Mouse (Mus musculus): ENCODE measurements around the gene Snap91.

Snap91 gene

DNA sequence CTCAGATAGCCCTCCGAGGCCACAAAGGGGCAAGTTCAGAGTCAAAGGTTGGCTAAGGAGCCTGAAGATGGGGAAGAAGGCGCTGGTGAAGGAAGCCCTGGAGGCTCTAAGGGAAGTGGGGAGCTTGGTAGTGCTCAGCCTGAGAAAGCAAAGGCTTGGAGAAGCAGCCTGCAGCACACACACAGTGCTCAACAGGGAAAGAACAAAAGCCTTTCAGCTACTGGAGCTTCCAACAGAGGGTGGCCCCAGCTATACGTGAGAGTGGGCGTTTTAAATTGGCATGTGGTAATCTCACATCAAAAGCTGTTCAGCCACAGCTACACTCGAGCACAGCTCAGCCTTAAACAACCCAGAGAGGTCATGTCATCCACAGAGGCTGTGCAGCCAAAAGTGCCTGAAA is 67.1 kb downstream of the Snap91 start:
- DNase-seq = no peak

DNA sequence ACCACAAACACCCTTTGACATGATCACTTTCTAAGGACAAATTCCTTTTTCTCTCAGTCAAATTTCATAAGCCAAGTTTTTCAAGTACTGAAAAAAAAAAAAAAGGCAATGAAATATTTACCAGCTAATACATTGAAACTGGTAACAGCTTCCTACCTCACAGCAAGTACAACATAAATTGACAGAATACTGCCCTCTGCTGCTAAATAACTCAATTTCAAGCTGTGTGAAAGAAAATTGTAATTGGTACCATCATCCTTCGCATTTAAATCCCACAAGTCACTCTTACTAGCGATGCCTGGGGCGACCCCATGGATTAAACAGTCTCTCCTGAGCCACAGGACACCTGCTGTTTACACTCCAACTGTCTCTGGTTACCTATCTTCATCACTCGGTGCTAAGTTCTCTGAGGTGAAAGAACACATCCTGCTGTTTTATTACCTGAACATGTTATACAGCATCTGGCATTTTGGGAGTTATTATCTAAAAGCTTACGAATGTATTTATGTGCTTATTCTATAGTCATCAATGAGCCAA is 69.7 kb downstream of the Snap91 start:
- no peak for DNase-seq

DNA sequence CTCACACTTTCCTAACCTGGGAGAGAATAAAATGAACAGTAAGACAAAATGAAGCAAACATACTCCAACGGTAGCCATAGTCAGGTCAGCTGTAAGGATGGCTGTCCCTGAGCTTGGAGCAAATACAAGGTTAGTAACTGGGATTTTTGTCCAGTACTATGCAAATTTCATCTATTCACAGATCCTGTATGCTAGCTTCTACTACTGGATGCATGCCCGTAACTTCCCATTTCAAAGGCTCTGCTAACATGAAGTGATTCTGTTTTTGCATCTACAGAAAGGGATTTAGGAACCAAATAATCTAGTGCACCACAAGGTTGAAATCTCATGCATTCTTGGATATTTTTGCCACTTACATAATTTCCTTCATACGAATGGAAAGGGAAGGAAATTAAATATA is 70.2 kb downstream of the Snap91 start:
- DNase-seq = no peak

GRCm38 (mm10) chr9:86800600-86801163 is 79.8 kb downstream of the Snap91 start:
- no peak for DNase-seq

DNA sequence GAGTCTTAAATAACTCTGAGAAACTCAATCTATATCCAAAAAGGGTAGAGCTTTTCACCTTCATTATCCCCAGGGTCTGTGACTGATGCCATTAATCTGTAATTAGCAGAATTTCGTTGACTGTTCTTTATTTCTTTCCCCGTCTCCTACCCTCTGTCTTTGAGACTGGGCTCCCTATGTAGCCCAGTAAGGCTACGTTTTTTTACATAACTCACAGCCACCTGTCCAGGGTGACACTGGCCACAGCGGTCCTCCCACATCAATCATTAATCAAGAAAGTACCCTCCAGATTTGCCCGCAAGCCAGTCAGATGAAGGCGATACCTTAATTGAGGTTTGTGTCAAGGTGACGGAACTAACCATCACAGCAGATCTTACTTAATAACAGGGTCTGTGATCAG is 81.4 kb downstream of the Snap91 start:
- DNase-seq = no peak

- DNase-seq = no peak
These were observed 81.8 kb downstream of the Snap91 start for GRCm38 (mm10) chr9:86798686-86799085.

GRCm38 (mm10) chr9:86798129-86798528 is 82.3 kb downstream of the Snap91 start:
- DNase-seq = no peak

- DNase-seq = no peak
These were observed 82.9 kb downstream of the Snap91 start for GRCm38 (mm10) chr9:86797553-86797952.

GRCm38 (mm10) chr9:86795236-86795635 is 85.2 kb downstream of the Snap91 start:
- DNase-seq = no peak

GRCm38 (mm10) chr9:86791927-86792326 is 88.5 kb downstream of the Snap91 start:
- DNase-seq = no peak

GRCm38 (mm10) chr9:86789186-86789585 is 91.3 kb downstream of the Snap91 start:
- DNase-seq = no peak

DNA sequence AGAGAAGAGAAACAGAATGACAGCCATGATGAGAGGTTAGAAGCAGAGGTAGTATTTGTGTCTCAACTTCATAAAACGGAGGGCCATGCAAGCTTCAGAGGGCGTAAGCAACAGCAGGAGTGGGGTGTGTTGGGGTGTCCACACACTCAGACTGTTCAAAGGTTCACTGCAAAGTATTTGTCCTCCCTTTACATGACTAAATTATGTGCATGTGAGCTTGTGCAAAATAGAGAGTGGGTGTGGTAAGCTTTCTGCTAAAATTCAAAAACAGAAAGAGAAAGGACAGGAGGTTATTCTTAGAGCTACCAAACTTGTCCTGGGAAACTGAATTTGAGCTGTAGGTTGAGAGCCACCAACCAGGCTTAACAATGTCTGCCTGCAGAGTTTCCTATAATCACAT is 97.6 kb downstream of the Snap91 start:
- DNase-seq = no peak

DNA sequence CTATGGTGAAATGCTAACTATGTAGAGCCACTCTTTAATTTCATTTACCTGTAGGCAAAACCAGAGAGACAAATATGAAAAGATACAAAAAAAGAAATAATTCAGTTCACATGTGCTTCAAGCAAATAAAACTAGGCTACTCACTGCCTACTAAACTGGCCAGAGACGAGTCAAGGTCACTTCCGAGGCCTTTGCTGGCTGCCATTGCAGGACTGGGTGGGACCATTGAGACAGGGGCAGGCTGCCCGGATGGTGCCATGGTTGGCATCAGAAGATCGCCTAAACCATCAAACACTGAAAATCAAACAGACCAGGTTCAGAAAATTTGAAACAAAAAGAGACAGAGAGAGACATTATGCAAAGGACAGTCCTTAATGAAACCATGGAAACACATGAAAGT is 99.0 kb downstream of the Snap91 start:
- no peak for DNase-seq

- DNase-seq = no peak
These were observed 102.2 kb downstream of the Snap91 start for GRCm38 (mm10) chr9:86778212-86778611.

DNA sequence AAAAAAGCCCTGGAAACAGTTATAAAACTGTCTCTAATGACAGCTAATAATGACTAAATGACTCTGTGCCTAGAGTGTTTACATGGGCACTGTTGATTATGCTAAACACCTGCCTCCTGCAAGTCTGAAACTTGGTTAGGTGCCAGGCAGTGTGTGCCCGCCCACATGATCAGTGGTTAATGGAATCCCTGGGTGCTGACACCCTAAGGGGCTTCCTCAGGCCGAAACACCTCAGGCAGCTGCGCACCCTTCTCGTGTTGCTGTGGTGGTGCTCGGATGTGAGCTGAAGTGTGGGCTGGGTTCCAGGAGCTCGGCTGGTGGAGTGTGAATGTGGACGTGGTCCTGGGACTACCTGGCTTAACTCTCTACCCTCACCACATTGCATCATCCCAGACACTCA is 103.1 kb downstream of the Snap91 start:
- no peak for DNase-seq

- no peak for DNase-seq
These were observed 105.1 kb downstream of the Snap91 start for GRCm38 (mm10) chr9:86775374-86775773.

DNA sequence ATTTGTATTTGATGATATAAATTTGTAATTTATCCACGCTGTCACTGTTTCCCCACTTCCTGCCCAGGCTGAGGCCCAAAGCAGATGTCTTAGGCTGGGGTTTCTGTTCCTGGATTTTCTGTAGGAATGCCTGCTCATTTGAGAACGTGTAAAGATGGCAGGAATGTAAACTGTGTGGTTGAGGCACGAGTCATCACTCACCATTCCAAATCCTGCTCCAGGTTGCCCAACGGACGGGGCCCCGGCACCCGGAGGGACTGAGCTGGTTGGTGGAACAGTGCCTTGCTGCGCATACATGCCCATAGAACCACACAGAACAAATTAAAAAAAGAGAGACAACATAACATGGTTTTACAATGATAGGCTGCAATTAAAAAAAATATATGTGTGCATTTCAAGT is 106.5 kb downstream of the Snap91 start:
- no peak for DNase-seq

- DNase-seq = no peak
These were observed 107.6 kb downstream of the Snap91 start for GRCm38 (mm10) chr9:86772897-86773296.

DNA sequence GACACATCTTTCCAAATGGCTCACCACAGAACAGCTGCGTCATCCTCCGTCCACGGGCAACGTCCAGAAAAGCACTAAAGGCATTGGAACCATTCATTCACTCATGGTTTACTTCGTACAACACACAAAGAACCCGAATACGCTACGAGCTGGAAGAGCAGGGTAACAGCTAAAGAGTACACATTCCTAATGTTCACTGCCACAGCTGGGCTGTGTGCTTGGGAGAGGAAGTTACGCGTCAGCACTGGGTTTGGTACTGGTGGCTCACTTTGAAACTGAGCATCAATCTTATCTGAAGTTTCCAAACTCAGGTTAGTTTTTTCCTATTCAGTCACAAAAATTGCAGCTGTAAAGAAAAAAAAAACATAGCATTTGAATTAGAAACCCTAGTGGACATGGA is 113.5 kb downstream of the Snap91 start:
- no peak for DNase-seq

GRCm38 (mm10) chr9:86764002-86764401 is 116.5 kb downstream of the Snap91 start:
- no peak for DNase-seq

DNA sequence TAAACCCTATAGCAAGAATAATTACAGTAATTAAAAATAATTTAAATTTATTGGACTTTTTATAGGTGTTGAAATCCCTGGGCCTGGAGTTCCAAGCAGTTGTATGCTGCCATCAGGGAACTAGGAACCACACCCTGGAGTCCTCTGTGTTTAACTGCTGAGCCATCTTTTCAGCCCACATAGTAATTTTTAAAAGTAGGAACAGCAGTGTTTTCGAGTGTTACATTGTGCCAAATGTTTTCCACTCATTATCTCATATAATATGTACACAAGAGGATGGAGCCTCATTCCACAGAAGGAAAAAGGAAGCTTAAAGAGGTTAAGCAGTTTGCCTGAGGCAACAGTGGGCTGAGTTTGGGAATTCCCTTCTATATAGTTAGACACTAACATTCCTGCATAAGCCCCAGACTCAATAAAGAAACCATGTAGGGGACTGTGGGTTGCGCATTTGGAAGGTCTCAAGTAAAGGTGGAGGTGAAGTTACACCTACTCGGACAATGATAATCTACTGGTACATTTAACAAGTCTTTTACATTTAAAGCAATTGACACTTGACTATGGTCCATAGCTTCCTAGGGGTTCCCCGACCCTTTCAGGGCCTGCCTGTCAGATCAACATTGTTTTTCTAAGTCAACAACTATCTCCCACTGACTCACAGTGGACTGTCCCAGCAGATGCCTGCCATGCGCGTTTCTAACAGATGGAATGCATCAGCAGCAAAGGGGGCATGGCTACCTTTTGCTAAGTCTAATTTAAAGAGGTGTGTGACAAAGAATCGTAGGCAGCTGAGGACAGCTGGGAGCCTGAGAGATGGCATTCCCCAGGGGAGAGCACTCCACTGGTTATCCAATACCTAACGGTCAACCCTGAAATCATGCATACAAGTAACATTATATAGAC is 117.7 kb downstream of the Snap91 start:
- no peak for DNase-seq

DNA sequence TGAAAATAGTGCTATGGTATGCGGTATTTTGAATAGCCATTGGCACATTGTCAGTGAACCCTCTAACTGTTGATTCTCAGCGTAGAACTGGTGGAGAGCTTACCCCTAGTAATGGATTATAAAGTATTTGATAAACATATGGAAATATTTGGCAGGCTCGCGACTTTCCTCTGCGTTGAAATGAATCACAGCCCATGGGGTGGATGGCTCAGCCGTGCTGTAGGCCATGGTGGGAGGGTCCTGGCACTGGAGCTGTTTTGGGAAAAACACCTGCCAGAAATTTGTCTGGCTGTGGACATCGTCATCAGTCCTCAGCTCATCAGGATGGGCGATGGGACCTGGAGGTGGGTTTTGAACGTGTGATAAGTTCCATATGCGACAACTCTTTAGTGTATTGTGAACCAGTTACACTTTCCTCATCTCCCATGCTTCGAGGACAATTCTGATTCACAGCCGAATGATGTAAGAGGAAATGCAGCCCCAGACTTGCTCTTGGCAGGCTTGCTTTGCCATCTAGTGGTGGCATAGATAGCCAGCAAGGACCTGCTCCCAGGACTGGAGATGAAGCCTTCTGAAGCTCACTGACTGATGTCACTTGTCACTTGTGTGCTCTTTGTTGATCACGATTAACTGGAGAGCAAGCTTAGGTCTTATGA is 134.4 kb downstream of the Snap91 start:
- DNase-seq = peak; percentile 76

- DNase-seq = no peak
These were observed 136.4 kb downstream of the Snap91 start for GRCm38 (mm10) chr9:86744041-86744440.
